In genomic region chr19:38930252-38930787, GRCm38 (mm10) we compare ENCODE assay signal across 8 mouse cellular contexts. TPM values are rescaled to one million over a fixed set of nuclear protein-coding genes. Genes with fewer than 3 reads are reported as not detected.
DNase-seq lines count a peak whose midpoint lies in the region; ATAC-seq and TF ChIP-seq lines count a peak whose summit lies in the region.

No protein-coding gene starts in this region.

- H3K4me2 ChIP-seq in hindbrain, embryonic 15.5 days = peak overlapping the region; percentile 97

- H3K36me3 ChIP-seq in hindbrain, embryonic 15.5 days = no peaks in the 10 kb centered on the region; the same call in 1 of the 2 replicates
- peaks cover 14% of the 10 kb centered on the region for H3K36me3 ChIP-seq in megakaryocyte, embryonic 14.5 days (replicated peaks; ENCODE audit: low read length)

- DNase-seq in cerebellum, adult 2 months = peak in 1 of 2 experiments; percentile 20
- DNase-seq in cerebellum, adult 11-12 months = no peak
- DNase-seq in thymus, postnatal 4 days = peak; percentile 18
- DNase-seq in thymus, postnatal 10 days (ENCODE audit: low spot score in 2 of 2) = no peak
- no peak for DNase-seq in T-cell, adult 2 months (ENCODE audit: low spot score)
- DNase-seq in gastrocnemius, postnatal 36 days = no peak

- no peaks in the 10 kb centered on the region for H3K27me3 ChIP-seq in cerebellum, adult 2 months (ENCODE audit: control insufficient read depth, insufficient read depth, low read length)
- no peaks in the 10 kb centered on the region for H3K27me3 ChIP-seq in hindbrain, embryonic 15.5 days
- H3K27me3 ChIP-seq in megakaryocyte, embryonic 14.5 days (replicated peaks) = peaks cover 1% of the 10 kb centered on the region

- peak overlapping the region; percentile 74 for H3K9ac ChIP-seq in hindbrain, embryonic 15.5 days

- peak; percentile 39 for ATAC-seq in hindbrain, embryonic 15.5 days (ENCODE audit: low FRiP score, low read depth)

- no peak overlapping the region; the same call in 1 of the 2 replicates for H3K27ac ChIP-seq in cerebellum, adult 2 months (ENCODE audit: insufficient read depth, low read length)
- H3K27ac ChIP-seq in hindbrain, embryonic 15.5 days (replicated peaks) = peak overlapping the region; percentile 80

- no peak for TF ChIP-seq CTCF in cerebellum, adult 2 months (IDR thresholded peaks at IDR 0.05; ENCODE audit: borderline replicate concordance, insufficient read depth, low read depth, low read length)

- intact Hi-C loops in gastrocnemius, postnatal 36 days (cut with DNase I) = no loop called here

- H3K9me3 ChIP-seq in hindbrain, embryonic 15.5 days = no peaks in the 10 kb centered on the region
- H3K9me3 ChIP-seq in megakaryocyte, embryonic 14.5 days = no peaks in the 10 kb centered on the region

- TF ChIP-seq POLR2A in cerebellum, adult 2 months (IDR thresholded peaks at IDR 0.05; ENCODE audit: borderline replicate concordance, insufficient read depth, low read length) = no peak

- WGBS in cerebellum, adult 2 months = under 1% methylated on average over 23 of the region's 23 CpGs
- WGBS in hindbrain, embryonic 15.5 days = 2% methylated on average over 23 of the region's 23 CpGs

- peak overlapping the region; percentile 90 for H3K4me3 ChIP-seq in cerebellum, adult 2 months (replicated peaks; ENCODE audit: insufficient read depth, low read depth, low read length)
- peak overlapping the region; percentile 91 for H3K4me3 ChIP-seq in hindbrain, embryonic 15.5 days
- peak overlapping the region; percentile 96 for H3K4me3 ChIP-seq in megakaryocyte, embryonic 14.5 days (replicated peaks)

- no peaks in the 10 kb centered on the region for H3K4me1 ChIP-seq in cerebellum, adult 2 months (ENCODE audit: control insufficient read depth, insufficient read depth, low read length)
- peaks cover 18% of the 10 kb centered on the region; the same call in 1 of the 2 replicates for H3K4me1 ChIP-seq in hindbrain, embryonic 15.5 days (replicated peaks)
- H3K4me1 ChIP-seq in megakaryocyte, embryonic 14.5 days = peaks cover 21% of the 10 kb centered on the region

RNA-seq across cellular contexts. Expression of gene Hells, which starts 0.4 kb away (rescaled TPM):
- polyA plus RNA-seq in cerebellum, adult 2 months (2012; rRNA removed) = 1.9 and 2.9 TPM in 2 replicates
- polyA plus RNA-seq in hindbrain, embryonic 15.5 days (2015; fragmentation: Nextera tagmentation; extraction: Ambion mirVana) = 10.9 and 12.4 TPM in 2 replicates
- polyA plus RNA-seq in megakaryocyte, embryonic 14.5 days (2012; ENCODE audit: insufficient read depth, low replicate concordance) = 1.4 and 1.5 TPM in 2 replicates
- total RNA-seq in gastrocnemius, postnatal 36 days (2021) = under 1 TPM; 0.48 to 0.62 TPM
